Mouse (Mus musculus): ENCODE data around the gene Olfr1471. TPM values are rescaled to one million over a fixed set of nuclear protein-coding genes. Genes with fewer than 3 reads are reported as not detected.
"Not testable (repeated sequence)": the region's sequence is repeated elsewhere in the genome, so short reads cannot be mapped to it uniquely, and the experiment has no call there.

Gene Olfr1471
- not detected in 2 replicates for polyA plus RNA-seq (2012; rRNA removed)

GRCm38 (mm10) chr19:13443109-13443508 lies at the start of gene Olfr1471:
Gene Olfr1471 (plus strand): TSS chr19:13443409.
- WGBS = 74% methylated on average over 2 of the region's 2 CpGs
- not testable (repeated sequence) for H3K36me3 ChIP-seq (ENCODE audit: control insufficient read depth, insufficient read depth, low read length); H3K27ac ChIP-seq (ENCODE audit: insufficient read depth, low read length); H3K4me3 ChIP-seq (ENCODE audit: extremely low read depth, insufficient read depth, insufficient read length); H3K27me3 ChIP-seq (ENCODE audit: control insufficient read depth, insufficient read depth, low read length); DNase-seq (ENCODE audit: low read depth in 1 of 2, low spot score in 2 of 2); H3K4me1 ChIP-seq (ENCODE audit: control insufficient read depth, insufficient read depth, insufficient read length)

GRCm38 (mm10) chr19:13407549-13407948 lies 35.7 kb upstream of the Olfr1471 start, which contains the start of gene Olfr1469:
Gene Olfr1469 (plus strand): TSS chr19:13407849.
- no peak for DNase-seq (ENCODE audit: low read depth in 1 of 2, low spot score in 2 of 2)
- no peaks in the 10 kb centered on the region for H3K4me1 ChIP-seq (ENCODE audit: control insufficient read depth, insufficient read depth, insufficient read length)
- H3K36me3 ChIP-seq (ENCODE audit: control insufficient read depth, insufficient read depth, low read length) = no peaks in the 10 kb centered on the region
- H3K4me3 ChIP-seq (ENCODE audit: extremely low read depth, insufficient read depth, insufficient read length) = no peak within 1 kb of the TSS; the same call in 1 of the 2 replicates
- TF ChIP-seq CTCF (IDR thresholded peaks at IDR 0.05; ENCODE audit: extremely low read depth, insufficient read depth, insufficient read length, insufficient replicate concordance) = no peak
- no peak for TF ChIP-seq POLR2A (IDR thresholded peaks at IDR 0.05; ENCODE audit: low read depth, low read length)
- H3K27ac ChIP-seq (ENCODE audit: insufficient read depth, low read length) = no peak within 1 kb of the TSS
- WGBS = 73% methylated on average over 2 of the region's 2 CpGs
- no peaks in the 10 kb centered on the region for H3K27me3 ChIP-seq (ENCODE audit: control insufficient read depth, insufficient read depth, low read length)

GRCm38 (mm10) chr19:13455986-13456385 lies 12.8 kb downstream of the Olfr1471 start, which contains the start of gene Olfr1472:
Gene Olfr1472 (minus strand): TSS chr19:13456086.
- no peaks in the 10 kb centered on the region for H3K27me3 ChIP-seq (ENCODE audit: control insufficient read depth, insufficient read depth, low read length)
- TF ChIP-seq POLR2A (IDR thresholded peaks at IDR 0.05; ENCODE audit: low read depth, low read length) (no peak), CTCF (IDR thresholded peaks at IDR 0.05; ENCODE audit: extremely low read depth, insufficient read depth, insufficient read length, insufficient replicate concordance) (no peak)
- no peaks in the 10 kb centered on the region for H3K36me3 ChIP-seq (ENCODE audit: control insufficient read depth, insufficient read depth, low read length)
- no peaks in the 10 kb centered on the region for H3K4me1 ChIP-seq (ENCODE audit: control insufficient read depth, insufficient read depth, insufficient read length)
- no peak within 1 kb of the TSS for H3K4me3 ChIP-seq (ENCODE audit: extremely low read depth, insufficient read depth, insufficient read length)
- H3K27ac ChIP-seq (ENCODE audit: insufficient read depth, low read length) = no peak within 1 kb of the TSS
- 81% methylated on average over 1 of the region's 1 CpGs for WGBS
- no peak for DNase-seq (ENCODE audit: low read depth in 1 of 2, low spot score in 2 of 2)

GRCm38 (mm10) chr19:13469265-13469664 lies 26.1 kb downstream of the Olfr1471 start, which contains the start of gene Olfr1474:
Gene Olfr1474 (plus strand): TSS chr19:13469565.
- H3K27me3 ChIP-seq (ENCODE audit: control insufficient read depth, insufficient read depth, low read length); H3K27ac ChIP-seq (ENCODE audit: insufficient read depth, low read length); H3K4me1 ChIP-seq (ENCODE audit: control insufficient read depth, insufficient read depth, insufficient read length); DNase-seq (ENCODE audit: low read depth in 1 of 2, low spot score in 2 of 2); H3K4me3 ChIP-seq (ENCODE audit: extremely low read depth, insufficient read depth, insufficient read length); H3K36me3 ChIP-seq (ENCODE audit: control insufficient read depth, insufficient read depth, low read length): not testable (repeated sequence)
- 79% methylated on average over 4 of the region's 4 CpGs for WGBS

- Histone ChIP-seq H3K4me1 (ENCODE audit: control insufficient read depth, insufficient read depth, insufficient read length) (no peaks in the 10 kb centered on the region), H3K27me3 (ENCODE audit: control insufficient read depth, insufficient read depth, low read length) (no peaks in the 10 kb centered on the region), H3K4me3 (ENCODE audit: extremely low read depth, insufficient read depth, insufficient read length) (no peak within 1 kb of the TSS), H3K27ac (ENCODE audit: insufficient read depth, low read length) (no peak within 1 kb of the TSS), H3K36me3 (ENCODE audit: control insufficient read depth, insufficient read depth, low read length) (no peaks in the 10 kb centered on the region)
- DNase-seq (ENCODE audit: low read depth in 1 of 2, low spot score in 2 of 2) = no peak
- TF ChIP-seq POLR2A (IDR thresholded peaks at IDR 0.05; ENCODE audit: low read depth, low read length) = no peak
- TF ChIP-seq CTCF (IDR thresholded peaks at IDR 0.05; ENCODE audit: extremely low read depth, insufficient read depth, insufficient read length, insufficient replicate concordance) = no peak
Observed at GRCm38 (mm10) chr19:13480096-13480495, 36.9 kb downstream of the Olfr1471 start, which contains the start of gene Olfr1475. Gene Olfr1475 (minus strand): TSS chr19:13480196.

GRCm38 (mm10) chr19:13500246-13500645 lies 57.0 kb downstream of the Olfr1471 start, which contains the start of gene Olfr1477:
Gene Olfr1477 (plus strand): TSS chr19:13500546.
- no peak within 1 kb of the TSS for H3K27ac ChIP-seq (ENCODE audit: insufficient read depth, low read length)
- H3K27me3 ChIP-seq (ENCODE audit: control insufficient read depth, insufficient read depth, low read length) = no peaks in the 10 kb centered on the region
- no peaks in the 10 kb centered on the region for H3K4me1 ChIP-seq (ENCODE audit: control insufficient read depth, insufficient read depth, insufficient read length)
- no peaks in the 10 kb centered on the region for H3K36me3 ChIP-seq (ENCODE audit: control insufficient read depth, insufficient read depth, low read length)
- H3K4me3 ChIP-seq (ENCODE audit: extremely low read depth, insufficient read depth, insufficient read length) = no peak within 1 kb of the TSS
- DNase-seq (ENCODE audit: low read depth in 1 of 2, low spot score in 2 of 2) = no peak
- TF ChIP-seq POLR2A (IDR thresholded peaks at IDR 0.05; ENCODE audit: low read depth, low read length) (no peak), CTCF (IDR thresholded peaks at IDR 0.05; ENCODE audit: extremely low read depth, insufficient read depth, insufficient read length, insufficient replicate concordance) (no peak)
- WGBS = 74% methylated on average over 3 of the region's 3 CpGs

Other genes with a start within 250 kb of the Olfr1471 start
- gene Olfr1463, start 212.1 kb upstream of the Olfr1471 start, polyA plus RNA-seq (2012; rRNA removed) = not detected in 2 replicates
- not detected in 2 replicates for gene Olfr1465, start 127.9 kb upstream of the Olfr1471 start, polyA plus RNA-seq (2012; rRNA removed)
- not detected in 2 replicates for gene Olfr1466, start 104.5 kb upstream of the Olfr1471 start, polyA plus RNA-seq (2012; rRNA removed)
- gene Olfr1467, start 81.2 kb upstream of the Olfr1471 start, polyA plus RNA-seq (2012; rRNA removed) = not detected in 2 replicates
- gene Olfr1469, start 35.6 kb upstream of the Olfr1471 start, polyA plus RNA-seq (2012; rRNA removed) = not detected in 2 replicates
- gene Olfr1472, start 12.7 kb downstream of the Olfr1471 start, polyA plus RNA-seq (2012; rRNA removed) = not detected in 2 replicates
- gene Olfr1474, start 26.2 kb downstream of the Olfr1471 start, polyA plus RNA-seq (2012; rRNA removed) = not detected in 2 replicates
- gene Olfr1475, start 36.8 kb downstream of the Olfr1471 start, polyA plus RNA-seq (2012; rRNA removed) = not detected in 2 replicates
- not detected in 2 replicates for gene Olfr1477, start 57.1 kb downstream of the Olfr1471 start, polyA plus RNA-seq (2012; rRNA removed)
- gene Olfr1480, start 84.5 kb downstream of the Olfr1471 start, polyA plus RNA-seq (2012; rRNA removed) = not detected in 2 replicates
- gene Olfr1484, start 140.1 kb downstream of the Olfr1471 start, polyA plus RNA-seq (2012; rRNA removed) = not detected in 2 replicates
- not detected in 2 replicates for gene Olfr1487, start 174.0 kb downstream of the Olfr1471 start, polyA plus RNA-seq (2012; rRNA removed)
- gene Olfr1489, start 188.2 kb downstream of the Olfr1471 start, polyA plus RNA-seq (2012; rRNA removed) = not detected in 2 replicates
- not detected in 2 replicates for gene Olfr1490, start 207.7 kb downstream of the Olfr1471 start, polyA plus RNA-seq (2012; rRNA removed)